Mouse (Mus musculus): ENCODE data around the gene Lipc. TPM values are rescaled to one million over a fixed set of nuclear protein-coding genes. Genes with fewer than 3 reads are reported as not detected.

Gene Lipc
- polyA plus RNA-seq, 1 experiment from 2014 or later: 0.27 TPM

GRCm38 (mm10) chr9:70806069-70806468, 146.0 kb downstream of the Lipc start:
- Histone ChIP-seq H3K9me3 (no peaks in the 10 kb centered on the region), H3K9ac (no peak overlapping the region), H3K36me3 (no peaks in the 10 kb centered on the region), H3K4me3 (no peak overlapping the region), H3K27me3 (peaks cover 3% of the 10 kb centered on the region; the same call in 1 of the 2 replicates), H3K27ac (no peak overlapping the region), H3K4me1 (no peaks in the 10 kb centered on the region), H3K4me2 (no peak overlapping the region)
- 74% methylated on average over 1 of the region's 1 CpGs for WGBS
- ATAC-seq (ENCODE audit: insufficient number of reproducible peaks, insufficient read depth, low FRiP score, low TSS enrichment, low read depth): no peak

- Histone ChIP-seq H3K9me3 (no peaks in the 10 kb centered on the region), H3K27ac (no peak overlapping the region), H3K4me3 (no peak overlapping the region), H3K4me1 (peaks cover 5% of the 10 kb centered on the region; the same call in 1 of the 2 replicates), H3K36me3 (no peaks in the 10 kb centered on the region), H3K9ac (no peak overlapping the region), H3K27me3 (peaks cover 3% of the 10 kb centered on the region; the same call in 1 of the 2 replicates), H3K4me2 (no peak overlapping the region)
- WGBS: 71% methylated on average over 3 of the region's 3 CpGs
- ATAC-seq (ENCODE audit: insufficient number of reproducible peaks, insufficient read depth, low FRiP score, low TSS enrichment, low read depth): no peak
Observed at GRCm38 (mm10) chr9:70802816-70803215, 149.2 kb downstream of the Lipc start.

DNA sequence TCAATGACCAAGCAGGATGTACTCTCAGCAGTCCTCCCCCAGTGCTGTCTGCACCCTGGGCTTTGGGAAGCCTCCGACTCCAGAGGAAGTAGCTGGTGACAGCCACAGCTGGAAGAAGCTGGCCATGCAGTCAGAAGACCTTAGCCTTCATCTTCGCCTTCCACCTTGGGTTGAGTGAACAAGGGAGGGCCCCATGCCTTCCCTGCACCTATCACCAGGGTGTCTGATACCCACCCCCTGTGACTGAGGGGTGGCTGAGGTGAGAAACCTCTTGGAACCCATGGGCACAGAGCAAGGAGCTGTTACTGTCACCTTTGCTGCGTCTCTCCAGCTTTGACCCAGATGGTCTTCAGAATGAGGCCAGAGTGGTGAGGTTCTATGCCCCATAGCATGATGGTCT, 150.3 kb downstream of the Lipc start:
- Histone ChIP-seq H3K27me3 (peaks cover 3% of the 10 kb centered on the region; the same call in 1 of the 2 replicates), H3K27ac (no peak overlapping the region), H3K4me3 (no peak overlapping the region), H3K36me3 (no peaks in the 10 kb centered on the region), H3K9me3 (no peaks in the 10 kb centered on the region), H3K9ac (no peak overlapping the region), H3K4me2 (no peak overlapping the region), H3K4me1 (peaks cover 5% of the 10 kb centered on the region; the same call in 1 of the 2 replicates)
- no peak for ATAC-seq (ENCODE audit: insufficient number of reproducible peaks, insufficient read depth, low FRiP score, low TSS enrichment, low read depth)
- 87% methylated on average over 3 of the region's 3 CpGs for WGBS

DNA sequence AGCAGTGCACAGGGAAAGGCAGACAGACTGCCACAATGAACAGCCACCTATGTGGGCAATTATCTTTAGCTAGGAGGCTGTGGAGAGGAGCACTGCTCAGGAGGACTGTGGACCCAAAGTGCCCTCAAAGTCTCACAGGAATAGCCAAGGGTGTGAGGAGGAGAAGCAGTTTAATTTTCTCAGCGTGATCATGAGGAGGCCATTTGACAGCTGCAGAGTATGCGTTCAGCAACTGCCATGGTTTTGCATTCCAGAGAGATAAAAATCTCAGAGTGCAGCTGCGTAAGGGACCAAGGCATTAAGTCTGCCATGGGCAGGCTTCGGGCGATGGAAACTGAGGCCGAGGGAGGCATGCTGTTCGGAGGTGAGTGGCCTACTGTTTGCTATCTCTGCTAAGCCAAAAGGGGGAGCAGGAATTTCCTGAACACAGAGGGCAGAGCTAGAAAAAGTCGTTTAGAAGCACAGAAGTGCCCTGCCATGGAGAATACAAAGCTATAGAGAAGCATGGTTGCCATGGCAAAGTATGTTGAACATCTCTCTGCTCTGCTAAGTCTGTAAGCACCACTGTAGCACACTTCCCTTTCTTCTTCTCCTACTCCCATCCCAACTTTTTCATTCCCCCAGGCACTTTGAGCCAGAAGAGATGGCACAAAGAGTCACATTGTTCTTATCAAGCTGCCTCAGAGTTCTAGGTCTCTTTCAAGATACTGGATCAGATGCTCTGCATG, 151.3 kb downstream of the Lipc start:
- no peak for ATAC-seq (ENCODE audit: insufficient number of reproducible peaks, insufficient read depth, low FRiP score, low TSS enrichment, low read depth)

DNA sequence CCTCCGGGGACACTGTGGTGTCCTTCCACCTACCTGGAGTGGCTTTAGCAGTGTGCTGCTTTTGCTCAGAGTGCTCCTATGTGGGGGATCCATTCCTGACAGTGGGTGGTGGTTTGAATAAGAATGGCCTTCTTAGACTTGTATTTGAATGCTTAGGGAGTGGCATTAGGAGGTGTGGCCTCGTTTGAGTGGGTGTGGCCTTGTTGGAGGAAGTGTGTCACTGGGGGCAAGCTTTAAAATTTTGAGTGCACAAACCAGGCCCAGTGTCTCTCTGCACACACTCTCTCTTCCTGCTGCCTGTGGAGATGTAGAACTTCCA, 156.6 kb downstream of the Lipc start:
- Histone ChIP-seq H3K9me3 (no peaks in the 10 kb centered on the region), H3K4me2 (no peak overlapping the region), H3K4me1 (no peaks in the 10 kb centered on the region), H3K4me3 (no peak overlapping the region), H3K27ac (no peak overlapping the region), H3K27me3 (no peaks in the 10 kb centered on the region), H3K9ac (no peak overlapping the region), H3K36me3 (no peaks in the 10 kb centered on the region)
- WGBS: 58% methylated on average over 2 of the region's 2 CpGs
- no peak for ATAC-seq (ENCODE audit: insufficient number of reproducible peaks, insufficient read depth, low FRiP score, low TSS enrichment, low read depth)

More for the DNA sequence above, 151.3 kb downstream of the Lipc start:
- WGBS: 53% methylated on average over 8 of the region's 8 CpGs
- Histone ChIP-seq H3K4me1 (peaks cover 5% of the 10 kb centered on the region; the same call in 1 of the 2 replicates), H3K9ac (no peak overlapping the region), H3K9me3 (no peaks in the 10 kb centered on the region), H3K36me3 (no peaks in the 10 kb centered on the region), H3K27me3 (peaks cover 3% of the 10 kb centered on the region; the same call in 1 of the 2 replicates), H3K4me2 (no peak overlapping the region), H3K4me3 (no peak overlapping the region), H3K27ac (no peak overlapping the region)

- H3K9me3 ChIP-seq: no peaks in the 10 kb centered on the region
- H3K27me3 ChIP-seq: no peaks in the 10 kb centered on the region
- no peak overlapping the region for H3K4me2 ChIP-seq
- H3K9ac ChIP-seq: no peak overlapping the region
- no peaks in the 10 kb centered on the region for H3K36me3 ChIP-seq
- no peak overlapping the region for H3K4me3 ChIP-seq
- 77% methylated on average over 15 of the region's 15 CpGs for WGBS
- no peak for ATAC-seq (ENCODE audit: insufficient number of reproducible peaks, insufficient read depth, low FRiP score, low TSS enrichment, low read depth)
- no peak overlapping the region for H3K27ac ChIP-seq
- H3K4me1 ChIP-seq: no peaks in the 10 kb centered on the region
Observed at GRCm38 (mm10) chr9:70794643-70795438, 157.2 kb downstream of the Lipc start.

DNA sequence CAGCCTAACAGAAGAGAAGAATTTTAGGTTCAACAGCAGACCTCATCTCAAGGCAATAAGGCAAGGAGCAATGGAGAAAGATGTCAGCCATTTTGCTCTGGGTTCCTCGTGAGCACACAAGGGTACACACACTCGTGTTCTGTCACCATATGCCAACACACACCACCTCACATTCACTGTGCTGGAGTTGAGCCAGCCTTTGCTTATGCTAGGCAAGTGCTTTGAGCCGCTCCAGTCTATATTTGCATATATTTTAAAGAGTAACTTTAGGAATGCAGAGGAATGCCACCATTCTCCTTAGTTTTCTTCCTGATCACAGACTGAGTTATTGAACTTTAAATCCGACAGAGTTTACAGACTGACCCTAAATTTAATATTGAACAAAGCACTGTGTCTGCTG, 161.4 kb downstream of the Lipc start:
- Histone ChIP-seq H3K4me2 (no peak overlapping the region), H3K4me3 (no peak overlapping the region), H3K9ac (no peak overlapping the region), H3K27me3 (no peaks in the 10 kb centered on the region), H3K9me3 (no peaks in the 10 kb centered on the region), H3K27ac (no peak overlapping the region), H3K4me1 (no peaks in the 10 kb centered on the region), H3K36me3 (no peaks in the 10 kb centered on the region)
- WGBS: 88% methylated on average over 4 of the region's 4 CpGs
- ATAC-seq (ENCODE audit: insufficient number of reproducible peaks, insufficient read depth, low FRiP score, low TSS enrichment, low read depth): no peak

DNA sequence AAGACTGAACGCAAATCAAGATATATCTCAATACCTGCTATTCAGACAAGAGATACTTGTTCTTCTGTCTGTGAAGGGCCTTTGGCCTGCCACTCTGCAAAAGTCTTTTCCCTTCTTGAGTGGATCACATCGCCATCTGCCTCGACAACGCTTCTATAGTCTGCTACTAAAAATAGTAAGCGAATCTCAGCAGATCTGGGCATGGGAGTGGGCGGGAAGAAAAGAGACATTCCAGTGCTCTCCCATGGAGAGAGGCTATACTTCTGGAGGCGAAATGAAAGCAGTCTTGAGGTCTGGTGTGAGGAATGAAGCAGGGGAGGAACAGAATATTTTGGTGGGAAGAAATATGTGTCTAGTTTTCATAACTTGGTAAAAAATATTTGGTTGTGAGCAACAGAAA, 163.3 kb downstream of the Lipc start:
- WGBS: 78% methylated on average over 7 of the region's 7 CpGs
- Histone ChIP-seq H3K27ac (no peak overlapping the region), H3K27me3 (no peaks in the 10 kb centered on the region), H3K4me3 (no peak overlapping the region), H3K9me3 (no peaks in the 10 kb centered on the region), H3K4me2 (no peak overlapping the region), H3K36me3 (0 out of 2 replicates have a peak, but pooled peaks cover 3% of the 10 kb centered on the region), H3K4me1 (no peaks in the 10 kb centered on the region), H3K9ac (no peak overlapping the region)
- ATAC-seq (ENCODE audit: insufficient number of reproducible peaks, insufficient read depth, low FRiP score, low TSS enrichment, low read depth): no peak

- 50% methylated on average over 3 of the region's 3 CpGs for WGBS
- Histone ChIP-seq H3K36me3 (peaks cover 16% of the 10 kb centered on the region), H3K9ac (no peak overlapping the region), H3K4me2 (no peak overlapping the region), H3K9me3 (no peaks in the 10 kb centered on the region), H3K27ac (0 out of 2 replicates have a peak overlapping the region, but pooled peaks have one; percentile 39), H3K4me3 (no peak overlapping the region), H3K4me1 (0 out of 2 replicates have a peak, but pooled peaks cover 2% of the 10 kb centered on the region), H3K27me3 (no peaks in the 10 kb centered on the region)
- ATAC-seq (ENCODE audit: insufficient number of reproducible peaks, insufficient read depth, low FRiP score, low TSS enrichment, low read depth): no peak
Observed at GRCm38 (mm10) chr9:70782191-70782590, 169.8 kb downstream of the Lipc start.

DNA sequence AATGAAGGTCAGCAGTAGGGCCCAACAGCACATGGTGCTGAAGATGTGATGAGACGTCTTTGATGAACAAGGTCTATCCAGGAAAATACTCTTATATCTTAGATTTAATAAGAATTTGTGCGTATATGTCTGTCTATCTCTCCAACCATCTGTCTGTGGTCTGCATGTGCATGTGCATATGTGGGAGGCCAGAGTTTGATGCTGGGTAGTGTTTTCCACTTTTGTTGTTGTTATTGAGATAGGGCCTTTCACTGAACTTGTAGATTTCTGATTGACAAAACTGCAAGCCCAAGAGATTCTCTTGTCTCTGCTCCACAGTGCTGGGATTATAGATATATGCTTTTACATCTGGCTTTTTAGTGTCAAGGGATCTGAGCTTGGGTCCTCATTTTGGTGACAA, 176.5 kb downstream of the Lipc start:
- 89% methylated on average over 2 of the region's 2 CpGs for WGBS
- no peaks in the 10 kb centered on the region for H3K9me3 ChIP-seq
- no peak overlapping the region for H3K4me3 ChIP-seq
- H3K4me2 ChIP-seq: no peak overlapping the region
- H3K4me1 ChIP-seq: no peaks in the 10 kb centered on the region
- H3K36me3 ChIP-seq: peaks cover 26% of the 10 kb centered on the region
- no peak overlapping the region for H3K27ac ChIP-seq
- no peaks in the 10 kb centered on the region for H3K27me3 ChIP-seq
- H3K9ac ChIP-seq: no peak overlapping the region
- ATAC-seq (ENCODE audit: insufficient number of reproducible peaks, insufficient read depth, low FRiP score, low TSS enrichment, low read depth): no peak

GRCm38 (mm10) chr9:70760974-70761373, 191.1 kb downstream of the Lipc start:
- Histone ChIP-seq H3K4me2 (no peak overlapping the region), H3K4me3 (no peak overlapping the region), H3K36me3 (peaks cover 47% of the 10 kb centered on the region), H3K9ac (no peak overlapping the region), H3K27ac (no peak overlapping the region), H3K9me3 (no peaks in the 10 kb centered on the region), H3K4me1 (no peaks in the 10 kb centered on the region), H3K27me3 (no peaks in the 10 kb centered on the region)
- WGBS: 84% methylated on average over 5 of the region's 5 CpGs
- no peak for ATAC-seq (ENCODE audit: insufficient number of reproducible peaks, insufficient read depth, low FRiP score, low TSS enrichment, low read depth)
